Mouse (Mus musculus): Measurements from ENCODE around the gene Gm3336.

The Gm3336 gene

GRCm38 (mm10) chr8:70718297-70718696 is at the start of gene Gm3336:
Gene Gm3336 (plus strand): TSS chr8:70718543.
- DNase-seq: peak; percentile 75

GRCm38 (mm10) chr8:70671615-70672324 is 46.6 kb upstream of the Gm3336 start:
- no peak for DNase-seq

- DNase-seq: no peak
Observed at GRCm38 (mm10) chr8:70672325-70673078, 45.8 kb upstream of the Gm3336 start.

- DNase-seq: peak; percentile 99
Observed at GRCm38 (mm10) chr8:70673079-70673856, 45.1 kb upstream of the Gm3336 start, which contains the start of gene Lsm4. Gene Lsm4 (plus strand): TSS chr8:70673248.

GRCm38 (mm10) chr8:70674109-70674508 is 44.2 kb upstream of the Gm3336 start:
- peak; percentile 61 for DNase-seq

- DNase-seq: peak; percentile 58
Observed at GRCm38 (mm10) chr8:70674716-70675115, 43.6 kb upstream of the Gm3336 start.

- DNase-seq: no peak
Observed at GRCm38 (mm10) chr8:70675336-70675735, 43.0 kb upstream of the Gm3336 start.

- DNase-seq: peak; percentile 25
Observed at GRCm38 (mm10) chr8:70677451-70678080, 40.8 kb upstream of the Gm3336 start.

GRCm38 (mm10) chr8:70678679-70679078 is 39.7 kb upstream of the Gm3336 start:
- DNase-seq: no peak

GRCm38 (mm10) chr8:70679404-70679803 is 38.9 kb upstream of the Gm3336 start:
- DNase-seq: no peak

GRCm38 (mm10) chr8:70680039-70680438 is 38.3 kb upstream of the Gm3336 start:
- DNase-seq: peak; percentile 20

- no peak for DNase-seq
Observed at GRCm38 (mm10) chr8:70681410-70681809, 36.9 kb upstream of the Gm3336 start.

GRCm38 (mm10) chr8:70682193-70682592 is 36.1 kb upstream of the Gm3336 start:
- peak; percentile 17 for DNase-seq

GRCm38 (mm10) chr8:70682692-70683091 is 35.7 kb upstream of the Gm3336 start:
- DNase-seq: no peak

- peak; percentile 15 for DNase-seq
Observed at GRCm38 (mm10) chr8:70684291-70684690, 34.1 kb upstream of the Gm3336 start.

GRCm38 (mm10) chr8:70687576-70687975 is 30.8 kb upstream of the Gm3336 start:
- DNase-seq: peak; percentile 25

GRCm38 (mm10) chr8:70688136-70688535 is 30.2 kb upstream of the Gm3336 start:
- DNase-seq: no peak

- DNase-seq: no peak
Observed at GRCm38 (mm10) chr8:70689892-70690390, 28.4 kb upstream of the Gm3336 start.

GRCm38 (mm10) chr8:70691230-70691629 is 27.1 kb upstream of the Gm3336 start:
- DNase-seq: no peak

GRCm38 (mm10) chr8:70691727-70692231 is 26.6 kb upstream of the Gm3336 start:
- no peak for DNase-seq

GRCm38 (mm10) chr8:70693636-70694035 is 24.7 kb upstream of the Gm3336 start:
- DNase-seq: no peak

- peak; percentile 69 for DNase-seq
Observed at GRCm38 (mm10) chr8:70695318-70696018, 22.9 kb upstream of the Gm3336 start.

Measured in cerebellum, adult 9-11 months (tissue).